In genomic region chr1:163650577-163651180, GRCm38 (mm10) we compare ENCODE assay signal across 20 mouse cellular contexts.
"Had no signal": no experiment of that assay in that cellular context is flagged by ENCODE, and none has a peak within 500 bp of the region (broad histone marks: within the 10 kb centered on the region; RNA-seq: fewer than 3 reads in every experiment).

No protein-coding gene starts in this region.

- H3K4me2 ChIP-seq: lung, embryonic 15.5 days; midbrain, embryonic 11.5 days; midbrain, embryonic 13.5 days; midbrain, embryonic 15.5 days; neural tube, embryonic 12.5 days had no signal

- H3K9ac ChIP-seq: liver, postnatal 0 days; lung, embryonic 15.5 days; midbrain, embryonic 13.5 days; midbrain, embryonic 15.5 days; neural tube, embryonic 12.5 days had no signal

- DNase-seq: liver, postnatal 0 days; lung, adult 2 months; lung, postnatal 14 days; lung, postnatal 36 days; retina, postnatal 1 day; right cerebral cortex, adult 18-20 months; right cerebral cortex, postnatal 25 days; right cerebral cortex, postnatal 4 days; spleen, adult 18-20 months; thymus, adult 18-20 months; thymus, postnatal 14 days; thymus, postnatal 36 days had no signal

- H3K36me3 ChIP-seq: lung, embryonic 15.5 days; midbrain, embryonic 13.5 days; midbrain, embryonic 15.5 days; neural tube, embryonic 12.5 days had no signal

- H3K9me3 ChIP-seq: lung, embryonic 15.5 days; midbrain, embryonic 13.5 days; midbrain, embryonic 15.5 days; neural tube, embryonic 12.5 days had no signal

- H3K27me3 ChIP-seq: lung, embryonic 15.5 days; megakaryocyte, embryonic 14.5 days; midbrain, embryonic 13.5 days; midbrain, embryonic 15.5 days; neural tube, embryonic 12.5 days had no signal

- ATAC-seq: liver, postnatal 0 days; lung, postnatal 0 days; midbrain, embryonic 13.5 days; midbrain, embryonic 15.5 days had no signal

- H3K27ac ChIP-seq: lung, embryonic 15.5 days; macrophage; midbrain, embryonic 13.5 days; midbrain, embryonic 15.5 days; neural tube, embryonic 12.5 days had no signal

- H3K4me1 ChIP-seq: lung, embryonic 15.5 days; megakaryocyte, embryonic 14.5 days; midbrain, embryonic 13.5 days; midbrain, embryonic 15.5 days; neural tube, embryonic 12.5 days had no signal

- H3K4me3 ChIP-seq: lung, embryonic 15.5 days; megakaryocyte, embryonic 14.5 days; midbrain, embryonic 13.5 days; midbrain, embryonic 15.5 days; neural tube, embryonic 12.5 days had no signal
